Mouse (Mus musculus): ENCODE data around the gene Slc35g1.

- TF ChIP-seq KAT2A (IDR thresholded peaks at IDR 0.05; ENCODE audit: insufficient replicate concordance, low read length) (no peak), POLR2A (IDR thresholded peaks at IDR 0.05; ENCODE audit: low read depth, low read length) (no peak), MAX (IDR thresholded peaks at IDR 0.05; ENCODE audit: low read length) (no peak), USF1 (IDR thresholded peaks at IDR 0.05; ENCODE audit: low read depth, low read length) (no peak), POLR2AphosphoS2 (IDR thresholded peaks at IDR 0.05; ENCODE audit: low read depth, low read length) (no peak)
These were observed 32.4 kb upstream of the Slc35g1 start for GRCm38 (mm10) chr19:38363358-38363757.
